Comparison of ENCODE assay signal across 22 mouse cellular contexts in the genomic region with DNA sequence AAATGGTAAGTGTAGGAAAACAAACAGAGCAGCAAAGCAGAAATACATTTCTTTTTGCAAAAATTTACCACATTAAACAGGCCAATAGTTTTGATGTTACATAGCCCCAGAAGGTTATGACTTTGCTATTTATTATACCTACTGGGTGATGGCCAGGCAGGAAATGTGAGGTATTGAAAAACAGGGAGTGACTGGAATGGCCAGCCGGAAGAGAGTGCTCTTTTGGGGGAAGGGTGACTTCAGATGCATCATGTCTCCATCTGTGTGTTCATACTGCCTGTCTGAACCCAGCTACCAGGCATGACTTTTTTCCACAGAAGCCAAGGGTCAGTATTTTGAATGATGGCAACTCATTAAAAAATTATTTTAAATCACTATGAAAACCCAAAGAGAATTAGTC.
DNase-seq lines count a peak whose midpoint lies in the region; ATAC-seq lines count a peak whose summit lies in the region.
"Had no signal": no experiment of that assay in that cellular context is flagged by ENCODE, and none has a peak within 500 bp of the region (broad histone marks: within the 10 kb centered on the region; RNA-seq: fewer than 3 reads in every experiment).

No protein-coding gene starts in this region.

- H3K4me1 ChIP-seq in intestine, embryonic 16.5 days (ENCODE audit: control insufficient read depth, insufficient read depth, low read length): peaks cover 2% of the 10 kb centered on the region; the same call in 1 of the 2 replicates
- 0 out of 2 replicates have a peak, but pooled peaks cover 3% of the 10 kb centered on the region for H3K4me1 ChIP-seq in intestine, embryonic 15.5 days (replicated peaks)
- H3K4me1 ChIP-seq in midbrain, embryonic 15.5 days: peaks cover 13% of the 10 kb centered on the region
- peaks cover 15% of the 10 kb centered on the region for H3K4me1 ChIP-seq in midbrain, embryonic 14.5 days (ENCODE audit: control insufficient read depth, insufficient read depth, low read length)

- ATAC-seq in intestine, embryonic 16.5 days: no peak
- ATAC-seq in intestine, embryonic 15.5 days: no peak
- ATAC-seq in midbrain, embryonic 15.5 days (replicated peaks): no peak
- no peak for ATAC-seq in midbrain, embryonic 14.5 days (ENCODE audit: low FRiP score, low TSS enrichment)
- ATAC-seq: CD4-positive, CD25-positive, alpha-beta regulatory T cell, adult 4 months; forebrain, embryonic 14.5 days; intestine, postnatal 0 days; midbrain, embryonic 16.5 days had no signal

- 44% methylated on average over 1 of the region's 1 CpGs for WGBS in intestine, embryonic 16.5 days
- 58% methylated on average over 1 of the region's 1 CpGs for WGBS in intestine, embryonic 15.5 days
- WGBS in midbrain, embryonic 15.5 days: 70% methylated on average over 1 of the region's 1 CpGs
- WGBS in midbrain, embryonic 14.5 days: 85% methylated on average over 1 of the region's 1 CpGs

- intact Hi-C loops in heart, postnatal 14 days (cut with DNase I): no loop called here

- no peak overlapping the region for H3K9ac ChIP-seq in intestine, embryonic 16.5 days (ENCODE audit: low read depth, low read length)
- H3K9ac ChIP-seq in intestine, embryonic 15.5 days: no peak overlapping the region
- H3K9ac ChIP-seq in midbrain, embryonic 15.5 days: no peak overlapping the region
- H3K9ac ChIP-seq in midbrain, embryonic 14.5 days (replicated peaks; ENCODE audit: low read length): no peak overlapping the region
- H3K9ac ChIP-seq: hindbrain, embryonic 14.5 days had no signal

- no peaks in the 10 kb centered on the region for H3K27me3 ChIP-seq in intestine, embryonic 16.5 days (replicated peaks; ENCODE audit: control insufficient read depth, insufficient read depth, low read length)
- no peaks in the 10 kb centered on the region for H3K27me3 ChIP-seq in intestine, embryonic 15.5 days (replicated peaks)
- no peaks in the 10 kb centered on the region for H3K27me3 ChIP-seq in midbrain, embryonic 15.5 days (replicated peaks)
- H3K27me3 ChIP-seq in midbrain, embryonic 14.5 days (ENCODE audit: control insufficient read depth, insufficient read depth, low read length): no peaks in the 10 kb centered on the region

- 0 out of 2 replicates have a peak overlapping the region, but pooled peaks have one; percentile 57 for H3K27ac ChIP-seq in intestine, embryonic 16.5 days (ENCODE audit: low read length)
- H3K27ac ChIP-seq in intestine, embryonic 15.5 days: no peak overlapping the region
- H3K27ac ChIP-seq in midbrain, embryonic 15.5 days: peak overlapping the region; percentile 34; the same call in 1 of the 2 replicates
- H3K27ac ChIP-seq in midbrain, embryonic 14.5 days (replicated peaks; ENCODE audit: low read depth, low read length): no peak overlapping the region
- H3K27ac ChIP-seq: hindbrain, embryonic 14.5 days; stomach, postnatal 0 days had no signal

- DNase-seq in heart, adult 11 months: peak; percentile 87
- DNase-seq in heart, postnatal 14 days: no peak
- no peak for DNase-seq in midbrain, embryonic 14.5 days
- DNase-seq in layer of hippocampus, postnatal 36 days: no peak
- DNase-seq: adrenal gland, postnatal 25 days; cerebellum, adult 9-10 months; gastrocnemius, postnatal 10 days; heart, postnatal 10 days; left cerebral cortex, postnatal 4 days; lung, postnatal 4 days; right cerebral cortex, postnatal 14 days; thymus, adult 2 months had no signal

- H3K9me3 ChIP-seq in intestine, embryonic 16.5 days (ENCODE audit: control insufficient read depth, low read length): no peaks in the 10 kb centered on the region
- H3K9me3 ChIP-seq in intestine, embryonic 15.5 days: no peaks in the 10 kb centered on the region
- H3K9me3 ChIP-seq in midbrain, embryonic 15.5 days: no peaks in the 10 kb centered on the region
- H3K9me3 ChIP-seq in midbrain, embryonic 14.5 days (ENCODE audit: control insufficient read depth, low read length): no peaks in the 10 kb centered on the region

- H3K4me3 ChIP-seq in intestine, embryonic 16.5 days (ENCODE audit: low read length): no peak overlapping the region
- no peak overlapping the region for H3K4me3 ChIP-seq in intestine, embryonic 15.5 days (replicated peaks)
- no peak overlapping the region for H3K4me3 ChIP-seq in midbrain, embryonic 15.5 days
- no peak overlapping the region for H3K4me3 ChIP-seq in midbrain, embryonic 14.5 days (replicated peaks; ENCODE audit: low read depth, low read length)
- H3K4me3 ChIP-seq: myocyte had no signal

- no peak overlapping the region for H3K4me2 ChIP-seq in intestine, embryonic 16.5 days (ENCODE audit: low read depth, low read length)
- no peak overlapping the region for H3K4me2 ChIP-seq in intestine, embryonic 15.5 days (replicated peaks)
- H3K4me2 ChIP-seq in midbrain, embryonic 15.5 days: no peak overlapping the region
- no peak overlapping the region for H3K4me2 ChIP-seq in midbrain, embryonic 14.5 days (ENCODE audit: low read length)
- H3K4me2 ChIP-seq: hindbrain, embryonic 14.5 days had no signal

- H3K36me3 ChIP-seq in intestine, embryonic 16.5 days (ENCODE audit: control insufficient read depth, insufficient read depth, low read length): no peaks in the 10 kb centered on the region
- H3K36me3 ChIP-seq in intestine, embryonic 15.5 days: no peaks in the 10 kb centered on the region
- H3K36me3 ChIP-seq in midbrain, embryonic 15.5 days (replicated peaks): no peaks in the 10 kb centered on the region
- H3K36me3 ChIP-seq in midbrain, embryonic 14.5 days (ENCODE audit: control insufficient read depth, insufficient read depth, low read length): no peaks in the 10 kb centered on the region

Comparison
In these comparisons a context has a peak if more than half of its experiments do, and no peak if none do; other contexts are left out.
1. H3K27ac ChIP-seq: peak in intestine, embryonic 16.5 days (single experiment) and midbrain, embryonic 15.5 days (single experiment); none in intestine, embryonic 15.5 days (single experiment) and midbrain, embryonic 14.5 days (single experiment).